Mouse (Mus musculus) heart, embryonic 15.5 days (tissue): ENCODE data around the gene Gli3. TPM values are rescaled to one million over a fixed set of nuclear protein-coding genes. Genes with fewer than 3 reads are reported as not detected.

Experiments
- ATAC-seq: fragments of 200-750 bp; cut with Nextera tagmentation; replicated peaks from 2 replicates; pipeline ENCODE4 v1.8.0; 2017; ENCODE audit warnings: low read depth, moderate TSS enrichment; ENCODE audit not compliant: insufficient number of reproducible peaks, insufficient read depth, low FRiP score
- H3K27ac ChIP-seq: fragments of 300-500 bp; sonication (generic); 2 replicates; pipeline ENCODE4 v1.5.1; 2015; ENCODE audit warnings: mild to moderate bottlenecking, inconsistent platforms
- H3K27me3 ChIP-seq: fragments of 300-500 bp; sonication (generic); 2 replicates; pipeline ENCODE4 v1.6.1; 2015; ENCODE audit warnings: inconsistent platforms
- H3K36me3 ChIP-seq: fragments of 300-500 bp; sonication (generic); 2 replicates; pipeline ENCODE4 v1.6.1; 2015; ENCODE audit warnings: mild to moderate bottlenecking, inconsistent platforms
- H3K4me1 ChIP-seq: fragments of 300-500 bp; sonication (generic); replicated peaks from 2 replicates; pipeline ENCODE4 v1.6.1; 2015; ENCODE audit warnings: inconsistent platforms
- H3K4me2 ChIP-seq: fragments of 300-500 bp; sonication (generic); 2 replicates; pipeline ENCODE4 v1.6.1; 2015; ENCODE audit warnings: inconsistent platforms, mild to moderate bottlenecking, moderate library complexity
- H3K4me3 ChIP-seq: fragments of 300-500 bp; sonication (generic); 2 replicates; pipeline ENCODE4 v1.5.1; 2015; ENCODE audit warnings: mild to moderate bottlenecking, inconsistent platforms
- H3K9ac ChIP-seq: fragments of 300-500 bp; sonication (generic); 2 replicates; pipeline ENCODE4 v1.6.1; 2015; ENCODE audit warnings: mild to moderate bottlenecking, inconsistent platforms
- H3K9me3 ChIP-seq: fragments of 300-500 bp; sonication (generic); replicated peaks from 2 replicates; pipeline ENCODE4 v1.6.1; 2016; ENCODE audit warnings: inconsistent platforms
- WGBS: fragments of 180-500 bp; shearing (Covaris S2); methylation state at CpG from one replicate; pipeline ENCODE4 v1.1.7; 2015; ENCODE audit warnings: mixed read lengths; 5-methylcytosine and 5-hydroxymethylcytosine counted together
- polyA plus RNA-seq: library from polyadenylated mRNA; unstranded; fragments of >200 nt; fragmentation: Nextera tagmentation; extraction: Ambion mirVana; gene quantifications from 2 replicates; pipeline ENCODE4 v1.2.1, GENCODE M21; 2015

Gene Gli3
- polyA plus RNA-seq, 1 experiment from 2014 or later = 4.8 TPM

DNA sequence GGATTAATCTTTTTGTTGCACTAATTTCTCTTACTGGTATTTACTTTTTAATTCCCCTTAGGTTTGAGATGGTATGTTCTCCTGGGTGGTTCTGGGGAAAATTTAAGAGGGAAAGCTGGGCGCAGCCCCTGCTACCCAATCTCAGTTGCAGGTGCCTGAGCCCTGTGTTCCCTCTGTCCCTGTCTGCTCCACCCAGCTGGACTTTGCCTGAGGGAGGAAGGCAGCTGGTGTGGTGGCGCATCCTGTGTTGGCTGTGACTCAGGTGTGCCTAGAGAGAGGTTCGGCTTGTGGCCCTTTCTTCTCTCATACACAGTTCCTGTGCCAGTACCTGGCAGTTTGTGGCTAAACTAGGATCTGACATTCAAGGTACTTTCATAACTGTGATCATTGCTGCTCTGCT, 74.6 kb downstream of the Gli3 start:
- H3K4me1 ChIP-seq = 0 out of 2 replicates have a peak, but pooled peaks cover 3% of the 10 kb centered on the region
- H3K27ac ChIP-seq = no peak overlapping the region
- no peak overlapping the region for H3K4me3 ChIP-seq
- no peaks in the 10 kb centered on the region for H3K27me3 ChIP-seq
- 81% methylated on average over 3 of the region's 3 CpGs for WGBS
- no peak overlapping the region for H3K4me2 ChIP-seq
- no peak for ATAC-seq
- H3K9ac ChIP-seq = no peak overlapping the region
- no peaks in the 10 kb centered on the region for H3K9me3 ChIP-seq
- H3K36me3 ChIP-seq = no peaks in the 10 kb centered on the region

DNA sequence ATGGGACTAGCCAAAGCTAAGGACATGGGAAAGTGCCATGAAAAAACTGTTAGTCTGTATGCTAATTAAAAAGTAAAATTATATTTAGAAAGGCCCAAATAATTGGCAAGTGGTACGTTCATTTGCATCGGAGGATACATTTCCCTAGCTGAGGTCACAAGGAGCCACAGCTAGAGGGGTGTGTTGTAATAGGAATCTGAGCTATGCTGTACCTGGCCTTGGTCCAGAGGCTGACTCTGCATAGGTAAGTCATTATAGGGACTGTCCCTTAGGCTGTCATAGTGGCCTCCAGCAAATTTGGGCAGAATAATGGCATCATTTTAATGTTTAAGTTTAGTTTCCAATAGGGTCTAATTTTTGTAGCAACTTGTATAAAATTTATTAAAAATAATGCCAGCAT, 75.4 kb downstream of the Gli3 start:
- H3K9ac ChIP-seq = no peak overlapping the region
- H3K27me3 ChIP-seq = no peaks in the 10 kb centered on the region
- H3K4me2 ChIP-seq = no peak overlapping the region
- 0 out of 2 replicates have a peak, but pooled peaks cover 3% of the 10 kb centered on the region for H3K4me1 ChIP-seq
- H3K36me3 ChIP-seq = no peaks in the 10 kb centered on the region
- H3K27ac ChIP-seq = no peak overlapping the region
- no peaks in the 10 kb centered on the region for H3K9me3 ChIP-seq
- H3K4me3 ChIP-seq = no peak overlapping the region
- 62% methylated on average over 2 of the region's 2 CpGs for WGBS
- ATAC-seq = no peak

DNA sequence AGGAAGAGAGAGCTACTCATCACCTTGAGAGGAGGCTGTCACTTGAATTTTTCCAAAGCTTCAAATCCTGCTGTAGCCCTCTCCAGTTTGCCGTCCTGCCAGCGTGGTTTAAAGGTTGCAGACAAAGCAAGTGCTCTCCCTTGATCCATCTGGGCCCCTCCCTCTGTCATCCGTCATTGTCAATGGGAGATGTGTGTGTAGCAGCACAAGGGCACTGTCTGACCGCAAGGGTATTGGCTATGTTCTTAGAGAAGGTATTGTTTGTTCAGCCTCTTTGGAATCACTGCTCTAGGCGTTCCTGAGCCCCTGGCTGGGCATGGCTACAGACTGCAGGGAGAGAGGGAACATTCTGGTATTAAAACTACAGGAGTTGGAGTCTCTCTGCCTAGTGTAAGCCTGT, 79.0 kb downstream of the Gli3 start:
- no peak overlapping the region for H3K4me3 ChIP-seq
- no peak overlapping the region for H3K9ac ChIP-seq
- H3K27ac ChIP-seq = no peak overlapping the region
- 0 out of 2 replicates have a peak, but pooled peaks cover 3% of the 10 kb centered on the region for H3K4me1 ChIP-seq
- H3K9me3 ChIP-seq = no peaks in the 10 kb centered on the region
- no peak for ATAC-seq
- H3K4me2 ChIP-seq = no peak overlapping the region
- WGBS = 26% methylated on average over 5 of the region's 5 CpGs
- no peaks in the 10 kb centered on the region for H3K27me3 ChIP-seq
- no peaks in the 10 kb centered on the region for H3K36me3 ChIP-seq

DNA sequence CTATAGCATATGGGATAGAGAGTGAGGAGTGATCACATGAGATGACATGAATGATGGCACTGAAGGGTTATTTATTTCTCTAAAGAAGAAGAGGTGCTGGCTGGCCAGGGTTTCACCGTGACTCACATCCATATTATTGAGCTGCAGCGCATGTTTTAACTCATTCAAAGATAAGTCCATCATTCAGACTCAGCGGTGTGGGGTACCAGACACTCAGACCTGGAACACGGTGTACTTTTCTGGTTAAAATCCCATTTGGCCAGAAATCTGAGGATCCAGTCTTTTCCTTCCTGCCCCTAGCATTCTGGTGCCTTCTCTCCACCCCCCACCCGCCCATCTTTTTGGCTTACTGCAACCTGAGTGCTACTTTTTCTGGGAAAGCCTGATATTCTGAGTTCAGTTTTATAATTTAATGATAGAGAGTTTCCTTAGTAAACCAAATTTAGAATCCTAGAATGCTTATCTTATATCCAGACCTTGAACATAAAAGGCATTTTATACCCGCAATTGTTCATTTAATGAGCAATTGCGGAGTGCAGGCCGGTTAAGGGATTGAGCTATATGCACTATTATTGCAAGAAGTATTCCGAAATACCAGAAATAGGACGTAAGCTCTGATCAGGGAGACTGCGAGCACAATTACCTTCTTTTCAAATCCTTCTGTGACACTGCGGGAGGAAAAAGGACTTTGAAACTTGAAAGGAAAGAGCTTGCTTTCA, 80.3 kb downstream of the Gli3 start:
- H3K27me3 ChIP-seq = no peaks in the 10 kb centered on the region
- H3K9me3 ChIP-seq = no peaks in the 10 kb centered on the region
- H3K9ac ChIP-seq = no peak overlapping the region
- no peaks in the 10 kb centered on the region for H3K4me1 ChIP-seq
- H3K36me3 ChIP-seq = no peaks in the 10 kb centered on the region
- WGBS = 75% methylated on average over 12 of the region's 12 CpGs
- H3K4me2 ChIP-seq = no peak overlapping the region
- no peak for ATAC-seq
- no peak overlapping the region for H3K4me3 ChIP-seq
- H3K27ac ChIP-seq = no peak overlapping the region

DNA sequence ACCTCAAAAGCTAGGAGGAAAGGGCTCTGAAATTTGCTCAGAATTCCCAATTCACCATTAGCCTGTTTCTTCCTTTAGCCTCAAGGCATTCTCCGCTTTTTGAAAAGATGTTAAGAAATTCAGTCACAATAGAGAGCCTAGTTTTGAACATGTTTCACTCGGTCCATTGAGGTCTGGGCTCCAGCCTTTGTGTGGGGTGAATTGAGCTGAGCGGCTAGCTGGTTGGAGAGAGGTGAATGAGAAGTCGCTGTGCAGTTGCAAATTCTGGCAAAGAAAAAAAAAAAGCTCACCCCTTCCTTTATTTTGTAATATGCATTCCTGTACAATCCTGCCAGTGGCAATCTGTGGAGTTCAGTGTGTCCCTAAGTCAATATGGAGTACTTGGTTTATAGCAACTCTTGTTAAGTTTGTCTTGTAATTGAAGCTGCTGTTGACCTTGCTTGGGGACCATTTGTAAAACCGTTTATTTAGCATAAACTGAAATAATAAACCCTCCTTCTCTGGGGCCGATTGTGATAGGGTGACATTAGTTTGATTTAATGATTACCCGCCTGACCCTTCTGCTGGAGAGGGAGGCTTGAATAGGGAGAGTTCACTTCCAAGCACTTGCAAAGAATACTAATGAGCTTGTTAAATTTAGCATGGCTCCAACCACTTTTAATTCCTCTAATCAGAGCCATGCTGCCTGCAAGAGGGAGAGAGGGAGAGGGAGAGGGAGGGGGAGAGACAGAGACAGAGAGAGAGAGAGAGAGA, 81.0 kb downstream of the Gli3 start:
- no peaks in the 10 kb centered on the region for H3K4me1 ChIP-seq
- no peak for ATAC-seq
- H3K27ac ChIP-seq = no peak overlapping the region
- WGBS = 63% methylated on average over 7 of the region's 7 CpGs
- H3K36me3 ChIP-seq = no peaks in the 10 kb centered on the region
- no peak overlapping the region for H3K4me2 ChIP-seq
- no peak overlapping the region for H3K9ac ChIP-seq
- H3K9me3 ChIP-seq = no peaks in the 10 kb centered on the region
- no peaks in the 10 kb centered on the region for H3K27me3 ChIP-seq
- H3K4me3 ChIP-seq = no peak overlapping the region

DNA sequence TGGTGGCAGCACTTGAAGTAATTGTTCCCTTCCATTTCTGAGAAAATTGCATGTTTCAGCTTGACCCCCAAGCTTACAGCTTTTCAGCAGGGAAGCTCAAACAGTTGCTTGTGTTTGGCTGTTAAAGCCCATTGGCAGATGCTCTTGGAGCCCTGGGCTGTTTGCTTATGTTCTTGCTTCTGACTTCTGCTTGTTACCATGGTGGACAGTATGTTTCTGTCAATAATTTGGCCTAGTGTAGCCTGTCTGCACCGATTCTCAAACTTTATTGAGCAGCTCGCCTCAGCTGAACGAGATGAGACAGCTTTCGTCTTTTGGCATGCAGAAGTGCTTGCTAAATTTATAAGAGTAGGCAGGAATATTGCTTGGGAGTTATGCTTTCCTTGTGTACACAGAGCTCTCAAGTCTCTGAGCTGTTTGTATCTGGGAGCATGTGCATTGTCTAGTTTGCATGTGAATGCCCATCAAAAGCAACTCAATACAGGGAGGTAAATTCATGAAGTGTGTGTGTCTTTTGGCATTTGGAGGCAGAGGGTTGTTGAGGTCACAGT, 82.4 kb downstream of the Gli3 start:
- H3K27ac ChIP-seq = no peak overlapping the region
- H3K36me3 ChIP-seq = no peaks in the 10 kb centered on the region
- H3K4me2 ChIP-seq = no peak overlapping the region
- H3K4me3 ChIP-seq = no peak overlapping the region
- H3K9me3 ChIP-seq = no peaks in the 10 kb centered on the region
- no peaks in the 10 kb centered on the region for H3K27me3 ChIP-seq
- WGBS = 60% methylated on average over 4 of the region's 4 CpGs
- ATAC-seq = no peak
- H3K4me1 ChIP-seq = no peaks in the 10 kb centered on the region
- H3K9ac ChIP-seq = no peak overlapping the region

DNA sequence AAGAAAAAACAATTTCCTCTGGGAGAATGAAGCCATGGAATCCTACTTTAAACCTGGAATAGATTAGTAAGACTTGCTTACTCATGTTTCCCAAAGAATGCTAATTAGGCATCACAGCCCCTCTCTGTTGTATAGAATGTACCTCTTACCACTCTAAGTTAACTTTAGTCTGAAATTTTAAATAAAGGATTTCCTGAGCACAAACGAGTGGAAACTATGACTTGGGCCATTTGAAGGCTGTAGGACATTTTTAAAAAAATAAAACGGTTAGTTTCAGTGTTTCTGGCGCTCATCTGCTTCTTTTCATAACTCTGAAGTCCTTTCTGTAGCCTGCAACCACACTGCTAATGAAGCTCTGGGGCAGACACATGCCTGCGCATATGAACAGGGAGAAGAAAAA, 83.2 kb downstream of the Gli3 start:
- Histone ChIP-seq H3K36me3 (no peaks in the 10 kb centered on the region), H3K9me3 (no peaks in the 10 kb centered on the region), H3K4me3 (no peak overlapping the region), H3K4me2 (no peak overlapping the region), H3K9ac (no peak overlapping the region), H3K27me3 (no peaks in the 10 kb centered on the region), H3K4me1 (no peaks in the 10 kb centered on the region), H3K27ac (no peak overlapping the region)
- WGBS = 65% methylated on average over 4 of the region's 4 CpGs
- ATAC-seq = no peak

DNA sequence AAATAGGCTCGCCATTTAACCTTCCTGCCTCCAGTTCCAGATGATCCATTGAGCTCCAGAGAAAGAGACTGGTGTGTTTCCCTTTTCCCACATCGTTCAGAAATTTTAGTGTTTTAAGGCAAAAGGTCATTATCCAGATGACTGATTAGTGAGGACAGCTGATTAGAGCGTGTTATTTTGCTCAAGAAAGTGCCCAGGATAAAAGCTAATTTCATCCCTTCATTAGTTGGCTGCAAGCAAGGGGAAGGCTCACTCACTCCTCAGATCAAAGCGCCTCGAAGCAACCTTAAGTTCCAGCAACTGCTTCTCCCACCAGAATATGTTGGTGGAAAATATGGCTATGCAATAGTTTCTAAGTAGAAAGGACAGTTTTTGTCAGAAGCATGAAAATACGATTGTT, 86.4 kb downstream of the Gli3 start:
- H3K27ac ChIP-seq = no peak overlapping the region
- H3K27me3 ChIP-seq = no peaks in the 10 kb centered on the region
- WGBS = 67% methylated on average over 6 of the region's 6 CpGs
- H3K4me3 ChIP-seq = no peak overlapping the region
- H3K4me1 ChIP-seq = no peaks in the 10 kb centered on the region
- no peak overlapping the region for H3K9ac ChIP-seq
- no peak overlapping the region for H3K4me2 ChIP-seq
- no peaks in the 10 kb centered on the region for H3K36me3 ChIP-seq
- no peaks in the 10 kb centered on the region for H3K9me3 ChIP-seq
- no peak for ATAC-seq

DNA sequence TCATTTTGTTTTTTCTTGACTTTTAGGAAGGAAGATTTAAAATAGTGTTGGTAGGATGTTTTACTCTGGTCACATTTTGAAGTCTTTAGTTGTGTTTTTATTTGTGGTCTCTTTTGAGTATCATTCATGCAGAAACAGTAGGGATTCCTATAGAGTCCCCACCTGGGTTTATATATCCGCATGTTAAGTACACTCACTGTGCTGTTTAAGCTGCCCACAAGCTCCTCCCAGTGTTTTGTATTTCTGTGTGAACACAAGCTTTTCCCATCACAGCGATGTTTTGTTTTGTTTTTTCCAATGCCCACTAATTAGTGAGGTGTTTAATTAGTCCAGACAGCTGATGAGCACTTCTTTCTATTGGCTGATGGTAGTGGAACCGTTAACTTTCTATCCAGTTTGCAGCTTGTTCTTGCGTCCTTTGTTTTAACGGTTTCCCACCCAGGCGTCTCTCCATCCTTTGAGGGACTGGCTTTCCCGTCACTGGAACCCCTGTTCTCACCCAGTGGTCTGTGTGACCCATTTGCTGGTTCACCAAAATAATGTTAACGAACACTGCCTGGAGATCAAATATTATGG, 87.1 kb downstream of the Gli3 start:
- H3K4me2 ChIP-seq = no peak overlapping the region
- no peak overlapping the region for H3K27ac ChIP-seq
- no peaks in the 10 kb centered on the region for H3K27me3 ChIP-seq
- no peak for ATAC-seq
- H3K9me3 ChIP-seq = no peaks in the 10 kb centered on the region
- no peak overlapping the region for H3K9ac ChIP-seq
- WGBS = 86% methylated on average over 8 of the region's 8 CpGs
- no peak overlapping the region for H3K4me3 ChIP-seq
- H3K4me1 ChIP-seq = no peaks in the 10 kb centered on the region
- H3K36me3 ChIP-seq = no peaks in the 10 kb centered on the region

DNA sequence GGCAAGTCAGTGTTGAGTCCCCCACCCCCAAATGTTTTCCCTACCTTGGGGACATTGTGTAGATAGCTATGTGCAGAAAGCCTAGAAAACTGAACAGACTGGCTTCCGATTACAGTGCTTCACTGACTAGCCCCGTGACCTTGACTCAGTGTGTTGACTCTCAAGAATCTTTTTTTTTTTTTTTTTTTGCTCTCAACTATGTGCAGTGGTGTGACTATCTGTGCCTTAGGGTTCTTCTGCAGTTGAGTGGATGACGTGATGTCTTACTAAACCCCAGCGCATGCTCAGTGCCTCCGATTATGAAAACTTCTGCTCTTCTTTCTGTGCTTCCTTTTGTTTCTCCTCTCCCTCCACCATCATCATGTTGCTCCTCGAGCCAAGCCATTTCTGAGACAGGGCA, 87.7 kb downstream of the Gli3 start:
- H3K27me3 ChIP-seq = no peaks in the 10 kb centered on the region
- H3K9me3 ChIP-seq = no peaks in the 10 kb centered on the region
- H3K4me1 ChIP-seq = no peaks in the 10 kb centered on the region
- no peaks in the 10 kb centered on the region for H3K36me3 ChIP-seq
- 63% methylated on average over 6 of the region's 6 CpGs for WGBS
- no peak overlapping the region for H3K27ac ChIP-seq
- H3K4me2 ChIP-seq = no peak overlapping the region
- no peak for ATAC-seq
- H3K9ac ChIP-seq = no peak overlapping the region
- H3K4me3 ChIP-seq = no peak overlapping the region

DNA sequence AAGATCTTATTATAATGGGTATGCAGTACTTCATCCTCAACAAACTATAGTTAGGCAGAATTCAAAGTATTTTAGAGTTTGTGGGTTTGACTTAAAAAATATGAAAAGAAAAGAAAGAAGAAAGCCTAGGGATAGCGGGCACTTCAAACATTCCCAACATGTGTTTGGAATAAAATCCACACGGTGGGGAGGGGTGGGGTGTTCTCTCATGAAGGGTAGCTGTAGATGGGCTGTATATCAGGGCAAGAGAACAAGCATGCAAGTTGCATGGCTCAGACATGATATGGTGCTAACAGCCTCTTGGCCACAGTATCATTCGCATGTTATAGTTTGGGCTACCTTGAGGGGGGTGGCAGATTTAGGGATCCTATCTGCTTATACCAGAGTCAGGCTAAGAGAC, 89.0 kb downstream of the Gli3 start:
- no peak overlapping the region for H3K4me2 ChIP-seq
- H3K36me3 ChIP-seq = no peaks in the 10 kb centered on the region
- H3K4me3 ChIP-seq = no peak overlapping the region
- no peak for ATAC-seq
- no peaks in the 10 kb centered on the region for H3K27me3 ChIP-seq
- no peak overlapping the region for H3K9ac ChIP-seq
- H3K9me3 ChIP-seq = no peaks in the 10 kb centered on the region
- no peak overlapping the region for H3K27ac ChIP-seq
- no peaks in the 10 kb centered on the region for H3K4me1 ChIP-seq
- 76% methylated on average over 3 of the region's 3 CpGs for WGBS
